Mouse (Mus musculus) midbrain, postnatal 0 days (tissue): Measurements from ENCODE around the gene Pdpk1. TPM values are rescaled to one million over a fixed set of nuclear protein-coding genes. Genes with fewer than 3 reads are reported as not detected.

Experiments used
- ATAC-seq: fragments of 200-750 bp; cut with Nextera tagmentation; 2 replicates; pipeline ENCODE4 v1.8.0; 2017; ENCODE audit warnings: moderate number of reproducible peaks, mild to moderate bottlenecking, moderate TSS enrichment, moderate library complexity; ENCODE audit not compliant: low FRiP score
- DNase-seq: peaks from one replicate; pipeline ENCODE4 v3.0.0-alpha.2; 2015; ENCODE audit warnings: low spot score
- H3K27ac ChIP-seq: fragments of 300-500 bp; sonication (generic); 2 replicates; pipeline ENCODE4 v1.5.1; 2014; ENCODE audit warnings: low read depth, mild to moderate bottlenecking, low read length, mixed read lengths
- H3K27me3 ChIP-seq: fragments of 300-500 bp; sonication (generic); 2 replicates; pipeline ENCODE4 v1.6.1; 2014; ENCODE audit warnings: low read length, control low read depth, mixed read lengths; ENCODE audit not compliant: insufficient read depth
- H3K36me3 ChIP-seq: fragments of 300-500 bp; sonication (generic); 2 replicates; pipeline ENCODE4 v1.6.1; 2014; ENCODE audit warnings: low read length, control low read depth, mixed read lengths; ENCODE audit not compliant: insufficient read depth
- H3K4me1 ChIP-seq: fragments of 300-500 bp; sonication (generic); 2 replicates; pipeline ENCODE4 v1.6.1; 2014; ENCODE audit warnings: mild to moderate bottlenecking, control low read depth, antibody characterized with exemption, low read length, mixed read lengths; ENCODE audit not compliant: insufficient read depth
- H3K4me2 ChIP-seq: fragments of 300-500 bp; sonication (generic); 2 replicates; pipeline ENCODE4 v1.6.1; 2014; ENCODE audit warnings: low read depth, mild to moderate bottlenecking, low read length, mixed read lengths; ENCODE audit not compliant: poor library complexity, severe bottlenecking
- H3K4me3 ChIP-seq: fragments of 300-500 bp; sonication (generic); 2 replicates; pipeline ENCODE4 v1.5.1; 2014; ENCODE audit warnings: low read depth, mild to moderate bottlenecking, low read length, moderate library complexity
- H3K9ac ChIP-seq: fragments of 300-500 bp; sonication (generic); replicated peaks from 2 replicates; pipeline ENCODE4 v1.6.1; 2014; ENCODE audit warnings: mild to moderate bottlenecking, low read length, moderate library complexity, mixed read lengths; ENCODE audit not compliant: poor library complexity, severe bottlenecking
- H3K9me3 ChIP-seq: fragments of 300-500 bp; sonication (generic); 2 replicates; pipeline ENCODE4 v1.6.1; 2016; ENCODE audit warnings: low read length, control low read depth
- CTCF ChIP-seq: IDR thresholded peaks from 2 replicates; pipeline ENCODE4 v1.5.1; 2016; ENCODE audit warnings: antibody characterized with exemption, mild to moderate bottlenecking
- WGBS: fragments of 180-500 bp; shearing (Covaris S2); extraction: QIAGEN DNeasy Blood & Tissue Kit; methylation state at CpG from one replicate; pipeline ENCODE4 v1.1.7; 2014; 5-methylcytosine and 5-hydroxymethylcytosine counted together
- polyA plus RNA-seq: library from polyadenylated mRNA; unstranded; fragments of >200 nt; fragmentation: Nextera tagmentation; extraction: Ambion mirVana; gene quantifications from 2 replicates; pipeline ENCODE4 v1.2.1, GENCODE M21; 2015
- total RNA-seq: library from RNA; depleted of rRNA; stranded (reverse); fragments of >200 nt; gene quantifications from 2 replicates; pipeline ENCODE4 v1.2.3, GENCODE M21; 2014

Gene Pdpk1
- total and polyA plus RNA-seq, 2 experiments from 2014 or later = 57.9 to 61.5 TPM

DNA sequence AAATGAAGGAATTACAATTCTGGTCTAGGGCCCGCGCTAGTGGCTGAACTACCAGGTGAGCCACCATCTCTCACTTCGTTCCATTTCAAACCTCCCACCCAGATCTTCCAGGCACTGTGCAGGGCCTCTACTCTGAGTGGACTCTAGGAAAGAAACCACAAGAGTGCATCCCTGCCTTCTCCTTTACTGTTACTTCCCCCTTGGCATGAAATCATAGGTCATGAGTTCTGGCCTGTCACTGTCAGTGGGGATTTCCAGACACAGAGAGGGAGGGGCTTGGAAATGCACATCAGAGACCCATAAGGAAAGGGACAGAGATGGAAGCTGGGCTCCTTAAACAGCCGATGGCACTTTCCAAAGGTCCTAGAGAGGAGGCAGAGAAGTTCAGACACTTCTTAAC lies 21.0 kb upstream of the Pdpk1 start:
- no peak overlapping the region for H3K27ac ChIP-seq
- DNase-seq = no peak
- no peak overlapping the region for H3K4me2 ChIP-seq
- no peak for ATAC-seq
- peaks cover 2% of the 10 kb centered on the region; the same call in 1 of the 2 replicates for H3K36me3 ChIP-seq
- H3K27me3 ChIP-seq = no peaks in the 10 kb centered on the region
- no peaks in the 10 kb centered on the region for H3K9me3 ChIP-seq
- no peak for TF ChIP-seq CTCF
- peaks cover 8% of the 10 kb centered on the region for H3K4me1 ChIP-seq
- WGBS = 84% methylated on average over 4 of the region's 4 CpGs
- no peak overlapping the region for H3K4me3 ChIP-seq
- no peak overlapping the region for H3K9ac ChIP-seq

DNA sequence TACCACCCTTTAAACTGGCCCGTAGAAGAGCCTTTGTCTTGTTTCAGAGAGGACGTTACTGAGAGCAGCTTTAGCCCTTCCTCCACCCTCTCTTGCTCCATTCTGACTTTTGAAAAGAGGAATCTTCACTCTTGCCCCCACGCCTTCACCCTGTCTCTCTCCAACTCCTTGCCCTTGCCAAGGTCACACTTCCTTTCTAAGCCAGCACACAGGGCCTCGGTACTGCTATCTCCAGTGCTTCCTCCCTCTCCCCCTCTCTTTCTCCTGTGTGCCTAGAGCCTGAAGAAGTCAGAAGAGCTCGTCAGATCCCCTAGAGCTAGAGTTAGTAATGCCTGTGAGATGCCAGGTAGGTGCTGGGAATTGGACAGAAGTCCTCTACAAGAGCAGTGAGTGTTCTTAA lies 20.0 kb upstream of the Pdpk1 start:
- DNase-seq = no peak
- H3K36me3 ChIP-seq = peaks cover 6% of the 10 kb centered on the region
- 73% methylated on average over 5 of the region's 5 CpGs for WGBS
- H3K27me3 ChIP-seq = no peaks in the 10 kb centered on the region
- no peak for TF ChIP-seq CTCF
- H3K9me3 ChIP-seq = no peaks in the 10 kb centered on the region
- H3K9ac ChIP-seq = no peak overlapping the region
- H3K4me3 ChIP-seq = no peak overlapping the region
- no peak overlapping the region; the same call in 1 of the 2 replicates for H3K4me2 ChIP-seq
- H3K4me1 ChIP-seq = peaks cover 8% of the 10 kb centered on the region
- no peak for ATAC-seq
- H3K27ac ChIP-seq = peak overlapping the region; percentile 99; the same call in 1 of the 2 replicates

DNA sequence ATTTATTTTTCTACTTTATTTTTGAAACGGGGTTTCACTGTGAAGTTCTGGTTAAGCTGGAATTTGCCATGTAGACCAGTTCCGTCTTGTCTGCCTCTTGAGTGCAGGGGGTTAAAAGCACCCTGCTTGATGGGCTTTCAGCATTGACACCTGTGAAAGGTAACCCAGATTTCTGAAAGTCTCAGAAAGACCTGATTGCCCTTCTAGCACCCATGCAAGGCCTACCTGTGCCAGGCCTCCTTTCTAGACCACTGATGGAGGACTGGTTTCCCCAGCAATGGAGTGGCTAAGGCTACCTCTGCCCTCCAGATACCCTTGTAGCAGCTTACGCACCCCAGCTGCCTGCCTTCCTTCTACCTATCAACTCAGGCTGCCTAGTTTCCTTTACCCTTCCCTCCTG lies 19.4 kb upstream of the Pdpk1 start:
- no peak for ATAC-seq
- DNase-seq = no peak
- peaks cover 9% of the 10 kb centered on the region for H3K36me3 ChIP-seq
- H3K4me3 ChIP-seq = peak overlapping the region; percentile 83
- peak overlapping the region; percentile 93; the same call in 1 of the 2 replicates for H3K9ac ChIP-seq
- peak overlapping the region; percentile 63 for H3K4me2 ChIP-seq
- H3K27ac ChIP-seq = peak overlapping the region; percentile 99
- 59% methylated on average over 3 of the region's 3 CpGs for whole genome bisulfite sequencing
- H3K27me3 ChIP-seq = no peaks in the 10 kb centered on the region
- peaks cover 8% of the 10 kb centered on the region for H3K4me1 ChIP-seq
- no peaks in the 10 kb centered on the region for H3K9me3 ChIP-seq
- no peak for TF ChIP-seq CTCF

DNA sequence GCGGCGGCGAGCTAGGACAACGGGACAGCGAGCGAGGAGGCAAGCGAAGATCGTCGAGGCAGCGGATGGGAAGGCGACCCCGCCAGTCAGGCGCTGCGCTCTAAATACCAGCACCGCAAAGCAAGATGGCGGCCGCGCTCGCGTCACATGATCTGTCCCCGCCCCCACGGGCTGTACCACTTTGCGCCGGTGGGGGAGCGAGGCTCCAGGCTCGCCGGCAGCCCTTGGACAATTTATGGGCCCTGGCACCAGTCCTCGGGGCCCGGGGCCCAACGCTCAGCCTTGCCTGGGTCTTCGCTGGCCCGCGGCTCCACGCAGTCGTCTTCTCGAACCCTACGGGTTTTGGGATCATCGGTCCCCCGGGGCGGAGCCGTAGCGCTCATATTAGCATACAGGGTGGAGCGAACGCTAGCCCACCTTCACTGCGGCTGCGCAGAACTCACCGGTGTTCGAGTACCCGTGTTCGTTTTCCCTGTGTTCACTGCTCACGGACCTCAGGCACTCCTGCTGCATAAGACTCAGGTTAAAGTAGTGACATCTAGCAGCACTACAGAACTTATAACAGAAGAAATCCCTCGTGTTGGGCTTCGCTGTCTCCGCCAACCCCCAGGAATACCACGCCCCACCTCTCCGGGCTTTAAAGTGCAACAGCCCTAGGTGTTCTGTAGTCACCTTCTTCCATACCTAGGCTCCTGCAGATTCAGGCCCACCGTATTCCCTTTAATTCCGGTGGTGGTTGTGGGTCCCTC lies 18.8 kb upstream of the Pdpk1 start, which contains the start of gene Atp6v0c:
Gene Atp6v0c, minus strand, starts transcription at position 386 of the 749 bp plus-strand sequence.
- DNase-seq = peak; percentile 98
- peaks cover 8% of the 10 kb centered on the region for H3K4me1 ChIP-seq
- H3K36me3 ChIP-seq = peaks cover 10% of the 10 kb centered on the region
- no peaks in the 10 kb centered on the region for H3K27me3 ChIP-seq
- TF ChIP-seq CTCF = peak; percentile 39
- peak within 1 kb of the TSS; percentile 83 for H3K4me3 ChIP-seq
- peak within 1 kb of the TSS; percentile 63 for H3K4me2 ChIP-seq
- peak within 1 kb of the TSS; percentile 99 for H3K27ac ChIP-seq
- no peaks in the 10 kb centered on the region for H3K9me3 ChIP-seq
- peak; percentile 88 for ATAC-seq
- peak within 1 kb of the TSS; percentile 93 for H3K9ac ChIP-seq
- under 1% methylated on average over 58 of the region's 58 CpGs for WGBS

DNA sequence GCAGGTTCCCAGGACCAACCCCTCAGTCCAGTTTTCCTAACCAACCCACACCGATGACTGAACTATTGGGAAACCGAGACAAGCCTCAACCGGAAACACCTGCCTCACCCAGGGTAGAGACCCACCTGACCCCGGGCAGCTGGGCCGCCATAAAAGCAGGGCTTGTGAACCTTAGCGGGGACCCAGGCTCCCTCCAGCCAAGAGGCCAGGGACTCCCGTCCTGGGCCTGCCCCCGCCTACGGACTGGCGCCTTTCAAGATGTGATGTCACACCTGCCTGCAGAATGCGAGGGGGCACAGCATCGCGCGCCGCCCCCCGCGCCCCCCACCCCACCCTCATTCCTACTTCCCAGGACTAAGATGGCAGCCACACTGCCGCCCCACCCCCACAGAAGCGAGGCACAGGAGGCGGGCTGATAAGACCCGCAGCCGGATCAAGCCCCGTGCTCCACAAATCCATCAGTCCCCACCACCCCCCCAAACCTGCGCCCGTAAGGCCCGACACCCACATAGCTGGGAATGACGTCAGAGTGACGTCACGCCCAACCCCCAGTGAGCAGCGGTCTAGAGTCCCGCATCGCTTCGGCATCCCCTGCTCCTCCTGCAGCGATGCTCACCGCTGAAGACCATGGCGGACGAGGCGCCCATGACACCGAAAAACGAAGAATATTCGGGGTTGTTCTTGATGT lies 18.0 kb upstream of the Pdpk1 start:
- Histone ChIP-seq H3K9ac (peak overlapping the region; percentile 93), H3K27me3 (no peaks in the 10 kb centered on the region), H3K27ac (peak overlapping the region; percentile 99), H3K4me2 (peak overlapping the region; percentile 63), H3K4me1 (peaks cover 8% of the 10 kb centered on the region), H3K9me3 (no peaks in the 10 kb centered on the region), H3K36me3 (peaks cover 10% of the 10 kb centered on the region), H3K4me3 (peak overlapping the region; percentile 83)
- peak; percentile 63 for ATAC-seq
- WGBS = under 1% methylated on average over 38 of the region's 41 CpGs
- DNase-seq = peak; percentile 62
- TF ChIP-seq CTCF = no peak
